Mouse (Mus musculus): ENCODE measurements around the gene Epn2.

- TF ChIP-seq CHD2 (IDR thresholded peaks at IDR 0.05; ENCODE audit: low read length): no peak
- no peak for TF ChIP-seq E2F4 (IDR thresholded peaks at IDR 0.05; ENCODE audit: insufficient replicate concordance, low read depth, low read length)
- no peak for TF ChIP-seq POLR2A (IDR thresholded peaks at IDR 0.05; ENCODE audit: low read depth, low read length)
Measured at GRCm38 (mm10) chr11:61620762-61621161, 41.3 kb upstream of the Epn2 start.

Measured in CH12.LX (cell line).